Mouse (Mus musculus) v-Abl transformed pro-B cells (cell line): Measurements from ENCODE around the gene Naa50.

Experiments used
- in situ Hi-C, 2 experiments: fragments of 400-800 bp; cut with MboI; formaldehyde crosslinking; loops; one replicate each; pipeline ENCODE4 v1.15.1; 2025; ENCODE audit not compliant: unreplicated experiment in 2 of 2

Naa50 gene

DNA sequence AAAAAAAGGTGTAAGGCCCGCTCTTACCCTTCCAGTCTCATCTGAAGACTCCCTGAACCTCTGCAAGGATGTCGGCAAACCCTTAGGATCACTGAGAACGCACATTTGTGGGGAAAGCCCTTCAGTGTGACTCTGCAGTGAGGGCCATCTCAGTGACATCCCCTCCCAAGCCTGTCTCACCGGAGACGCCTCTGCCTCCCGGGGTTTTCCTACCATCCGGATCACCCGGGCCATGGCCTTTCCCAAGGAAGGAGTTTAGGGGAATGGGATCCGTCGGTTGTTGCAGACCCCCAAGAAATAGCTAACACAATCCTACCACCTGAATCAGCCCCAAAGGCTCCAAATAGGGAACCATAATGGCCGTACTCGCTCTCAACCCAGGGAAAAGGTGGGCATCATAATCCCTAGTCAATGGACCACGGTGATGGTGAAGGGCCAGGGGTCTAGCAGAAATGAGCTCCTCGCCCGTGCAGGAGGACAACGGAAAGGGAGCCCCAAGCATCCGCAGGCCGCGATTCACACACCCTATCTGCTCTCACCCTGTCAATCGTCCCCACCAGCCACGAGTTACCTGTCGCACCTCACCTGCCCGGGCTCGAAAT is 1.2 kb upstream of the Naa50 start:
- in situ Hi-C loops = loop anchor here (25.0 kb wide), 2 partner anchors 599 to 1251 kb away; partner anchors contain the start of genes Gtpbp8 (in 2 of the 2) and Zbtb20 (in 1 of the 2)

GRCm38 (mm10) chr16:44138979-44139535 is 573 bp upstream of the Naa50 start:
- in situ Hi-C loops = loop anchor here (25.0 kb wide), 2 partner anchors 598 to 1252 kb away; partner anchors contain the start of genes Gtpbp8 (in 2 of the 2) and Zbtb20 (in 1 of the 2)

DNA sequence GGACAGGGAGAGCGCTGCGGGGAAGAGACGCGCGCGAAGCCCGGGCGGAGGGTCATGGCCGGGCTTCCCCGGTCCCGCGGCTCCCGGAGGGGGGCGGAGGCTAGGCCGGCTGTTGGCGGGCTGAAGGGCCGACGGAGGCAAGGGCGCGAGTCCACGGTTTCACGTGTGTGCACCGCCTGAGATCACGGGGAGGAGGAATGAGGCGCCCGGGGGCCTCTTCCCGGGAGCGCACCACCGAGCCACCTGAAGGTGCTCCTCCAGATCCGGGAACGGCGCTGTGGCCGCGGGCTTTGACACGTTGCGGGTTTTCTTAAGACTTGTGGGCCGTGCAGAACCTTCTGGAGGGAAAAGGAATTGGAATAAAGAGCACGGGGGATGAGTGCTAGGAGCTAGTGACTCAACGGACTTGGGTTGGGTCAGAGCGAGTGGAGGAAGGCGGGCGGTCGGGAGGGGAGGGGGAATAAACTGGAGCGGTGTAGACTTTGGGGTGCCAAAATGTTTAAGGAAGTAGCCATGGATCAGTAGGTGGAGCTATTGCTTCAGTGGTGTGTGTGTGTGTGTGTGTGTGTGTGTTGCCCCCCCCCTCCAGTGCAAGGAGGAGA is 657 bp downstream of the Naa50 start:
- in situ Hi-C loops = loop anchor here (10.0 to 25.0 kb wide), 3 partner anchors 215 to 1253 kb away; partner anchors contain the start of genes Gtpbp8 (in 2 of the 2) and Zbtb20 (in 1 of the 2)

DNA sequence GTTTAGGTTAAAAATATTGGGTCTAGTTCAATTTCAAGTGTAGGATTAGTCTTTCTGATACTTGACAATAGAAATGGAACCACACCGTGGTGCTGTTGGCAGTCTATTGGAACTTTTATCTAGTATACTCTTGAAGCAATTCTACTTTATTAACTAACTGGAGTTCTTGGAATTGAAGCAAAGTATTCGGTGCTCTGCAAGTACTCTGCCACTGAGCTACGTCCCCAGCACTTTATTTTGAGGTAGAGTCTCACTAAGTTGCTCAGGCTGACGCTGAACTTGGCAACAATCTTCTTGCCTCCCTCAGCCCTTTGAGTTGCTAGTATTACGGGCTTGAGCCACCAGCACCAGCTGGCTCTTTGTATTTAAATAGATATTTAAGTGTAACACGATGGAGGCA is 1.9 kb downstream of the Naa50 start:
- in situ Hi-C loops = loop anchor here (10.0 to 25.0 kb wide), 3 partner anchors 213 to 1254 kb away; partner anchors contain the start of genes Gtpbp8 (in 2 of the 2) and Zbtb20 (in 1 of the 2)

GRCm38 (mm10) chr16:44149002-44149767 is 9.6 kb downstream of the Naa50 start:
- in situ Hi-C loops = loop anchor here (10.0 to 25.0 kb wide), 3 partner anchors 206 to 1262 kb away; partner anchors contain the start of genes Gtpbp8 (in 2 of the 2) and Zbtb20 (in 1 of the 2)

GRCm38 (mm10) chr16:44154497-44155057 is 14.9 kb downstream of the Naa50 start:
- in situ Hi-C loops = no loop called here

- in situ Hi-C loops = no loop called here
These were observed 19.7 kb downstream of the Naa50 start for GRCm38 (mm10) chr16:44159325-44159724.

GRCm38 (mm10) chr16:44163831-44164230 is 24.2 kb downstream of the Naa50 start:
- in situ Hi-C loops = no loop called here

DNA sequence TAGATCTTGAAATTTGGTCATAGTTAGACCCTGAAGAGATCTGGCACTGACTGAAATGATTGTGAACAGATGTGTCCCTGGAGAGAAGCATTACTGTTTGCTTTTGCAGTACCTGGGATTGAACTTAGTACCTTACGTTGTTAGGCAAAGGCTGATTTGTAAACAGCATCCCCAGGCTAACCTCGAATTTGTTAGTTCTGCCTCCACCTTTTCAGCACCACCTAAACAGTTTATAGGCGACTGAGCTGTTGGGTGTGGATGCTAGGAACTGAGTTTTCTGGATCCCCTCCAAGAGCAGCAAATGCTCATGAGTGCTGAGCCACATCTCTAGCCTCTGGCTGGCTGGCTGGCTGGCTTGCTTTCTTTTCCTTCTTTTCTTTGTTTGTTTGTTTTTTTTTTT is 25.6 kb downstream of the Naa50 start:
- in situ Hi-C loops = no loop called here

GRCm38 (mm10) chr16:44168990-44169389 is 29.4 kb downstream of the Naa50 start:
- in situ Hi-C loops = no loop called here

- in situ Hi-C loops = no loop called here
These were observed 32.9 kb downstream of the Naa50 start for GRCm38 (mm10) chr16:44172297-44173154.

DNA sequence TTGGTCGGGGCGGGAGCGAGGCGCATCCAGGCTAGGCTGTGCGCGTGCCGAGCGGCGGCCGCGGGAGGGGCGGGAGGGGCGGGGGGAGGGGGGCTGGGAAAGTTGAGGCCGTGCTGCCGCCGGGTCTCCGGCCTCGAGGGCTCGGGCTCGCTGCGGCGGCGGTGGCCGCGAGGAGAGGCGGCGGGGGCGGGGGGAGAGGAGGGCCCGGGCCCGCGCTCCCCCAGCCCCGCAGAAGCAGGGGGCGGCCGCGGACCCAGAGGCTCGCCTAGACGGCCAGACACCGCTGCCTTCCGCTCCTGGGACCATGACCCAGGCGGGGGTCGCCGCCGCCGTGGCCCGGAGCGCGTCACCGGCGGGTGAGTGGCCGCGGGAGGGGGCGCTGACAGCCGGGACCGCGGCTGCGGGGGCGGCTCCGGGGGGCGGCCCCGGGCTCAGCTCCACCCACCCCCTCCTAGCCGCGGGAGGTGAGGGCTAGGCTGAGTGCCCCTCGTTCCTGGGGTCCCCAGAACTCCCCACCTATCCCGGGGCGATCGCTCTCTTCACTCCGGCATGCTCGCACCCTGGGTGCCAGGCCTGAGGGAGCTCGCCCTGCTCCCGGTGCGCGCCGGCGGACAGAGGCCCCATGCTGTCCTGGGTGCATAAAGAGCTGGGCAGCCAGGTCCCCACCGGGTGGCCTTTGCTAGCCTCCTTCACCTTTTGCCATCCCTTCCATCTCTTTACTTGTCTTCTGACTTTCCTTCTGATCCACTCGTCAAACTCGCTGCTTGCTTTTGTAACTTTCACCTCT is 33.7 kb downstream of the Naa50 start, which contains the start of gene Usf3:
TSS of gene Usf3 (plus strand) at position 92 of the 787 bp plus-strand sequence.
- in situ Hi-C loops = no loop called here

- in situ Hi-C loops = no loop called here
These were observed 34.4 kb downstream of the Naa50 start for GRCm38 (mm10) chr16:44173966-44174530.

- in situ Hi-C loops = no loop called here
These were observed 35.4 kb downstream of the Naa50 start for GRCm38 (mm10) chr16:44175001-44175400.

DNA sequence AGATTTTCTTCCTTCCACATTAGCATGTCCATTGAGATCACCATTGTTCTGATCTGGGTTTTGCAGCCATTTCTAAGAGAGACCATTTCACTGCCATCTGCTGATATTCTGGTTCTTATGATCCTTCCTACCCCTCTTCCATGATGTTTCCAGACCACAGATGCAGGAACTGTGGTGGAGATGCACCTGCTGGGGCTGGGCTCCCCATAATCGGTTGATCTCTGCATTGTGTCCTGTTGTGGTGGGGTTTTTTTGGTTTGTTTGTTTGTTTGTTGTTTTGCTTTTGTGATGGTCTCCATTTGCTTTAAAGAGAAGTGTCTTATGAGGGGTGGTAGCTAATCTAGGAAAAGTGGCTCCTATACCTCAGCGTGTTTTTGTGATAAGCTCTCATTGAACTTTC is 36.9 kb downstream of the Naa50 start:
- in situ Hi-C loops = no loop called here

GRCm38 (mm10) chr16:44178555-44178954 is 38.9 kb downstream of the Naa50 start:
- in situ Hi-C loops = no loop called here

DNA sequence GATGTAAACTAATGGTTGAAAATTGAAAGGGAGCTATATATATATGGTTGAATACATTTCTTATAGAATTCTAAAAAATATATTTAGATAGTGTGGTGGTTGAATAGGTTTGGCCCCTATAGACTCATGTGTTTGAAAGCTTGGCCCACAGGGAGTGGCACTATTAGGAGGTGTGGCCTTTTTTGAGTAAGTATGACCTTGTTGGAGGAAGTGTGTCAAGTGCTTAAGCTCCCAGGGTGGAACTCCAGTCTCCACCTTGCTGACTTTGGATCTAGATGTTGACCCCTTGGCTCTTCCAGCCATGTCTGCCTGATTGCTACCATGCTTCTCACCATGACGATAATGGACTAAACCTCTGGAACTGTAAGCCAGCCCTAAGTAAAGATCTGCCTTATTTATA is 43.0 kb downstream of the Naa50 start:
- in situ Hi-C loops = no loop called here

DNA sequence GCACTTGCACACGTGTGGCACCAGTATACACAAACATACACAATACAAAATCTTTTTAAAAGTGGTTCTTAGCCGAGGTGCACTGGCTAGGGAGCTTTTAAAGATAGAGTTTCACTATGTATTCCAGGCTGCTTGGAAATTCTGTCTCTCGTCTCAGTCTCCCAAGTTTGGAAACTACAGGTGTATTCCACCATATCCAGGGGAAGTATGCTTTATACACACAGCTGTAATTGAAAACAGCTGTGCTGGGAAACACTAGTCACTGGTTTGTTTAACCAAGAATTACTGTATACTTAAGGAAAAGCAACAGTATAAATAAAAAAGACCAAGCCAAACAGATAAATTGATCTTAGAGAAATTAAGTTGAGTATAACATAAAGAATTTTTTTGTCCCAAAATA is 45.1 kb downstream of the Naa50 start:
- in situ Hi-C loops = no loop called here
